Mouse (Mus musculus) monocyte, adult 2 months (primary cell): ENCODE data around the gene Cyp2j9.
"Not testable (repeated sequence)": the region's sequence is repeated elsewhere in the genome, so short reads cannot be mapped to it uniquely, and the experiment has no call there.

ENCODE experiments used
- DNase-seq, 2 experiments: peaks; one replicate each; pipeline ENCODE4 v3.0.0; 2022; ENCODE audit warnings: low spot score in 2 of 2, low read depth in 1 of 2

Cyp2j9 gene

DNA sequence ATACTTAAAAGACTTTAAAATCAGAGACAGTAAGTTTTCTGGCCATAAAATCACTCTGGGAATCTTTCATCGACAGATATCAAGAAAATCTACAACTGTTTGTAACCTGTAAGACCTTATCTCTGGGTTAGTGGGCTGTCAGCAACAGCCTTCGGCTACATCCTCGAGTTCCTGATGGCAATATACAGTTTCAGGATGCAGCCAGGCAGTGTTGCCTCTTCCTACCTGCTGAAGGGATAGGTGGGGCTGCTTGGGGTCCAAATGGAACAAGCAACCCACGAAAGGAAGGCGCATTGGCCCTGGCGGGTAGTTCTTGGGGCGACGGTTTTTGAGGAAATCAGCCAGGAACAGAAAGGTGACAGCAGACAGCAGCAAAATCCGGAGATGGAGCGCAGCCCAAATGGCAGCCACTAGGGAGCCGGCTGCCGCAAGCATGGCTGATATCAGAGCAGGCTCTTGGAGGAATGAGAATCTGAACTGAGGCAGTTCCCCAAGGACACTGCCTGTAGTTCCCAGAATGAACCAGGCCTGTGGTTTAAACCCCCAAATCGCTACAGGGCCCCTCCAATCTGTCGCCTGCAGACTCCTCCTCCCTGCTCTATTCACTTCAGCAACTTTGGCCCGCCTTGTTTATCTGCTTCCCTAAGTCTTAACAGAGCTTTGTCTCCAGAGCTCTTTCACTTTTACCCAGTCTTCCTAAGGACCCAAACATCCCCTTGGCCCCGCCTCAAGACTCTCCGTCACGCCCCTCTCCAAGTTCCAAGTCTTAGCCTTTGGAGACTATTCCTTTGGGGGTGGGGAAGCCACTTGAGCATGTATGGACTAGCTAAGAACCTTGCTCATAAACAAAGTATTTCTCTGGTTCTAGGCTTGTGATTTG lies at the start of gene Cyp2j9:
Gene Cyp2j9 (minus strand): TSS at position 668 of the 880 bp plus-strand sequence.
- DNase-seq = no peak

GRCm38 (mm10) chr4:96635455-96635854 lies 44.1 kb upstream of the Cyp2j9 start:
- DNase-seq = no peak

GRCm38 (mm10) chr4:96622474-96622873 lies 31.1 kb upstream of the Cyp2j9 start:
- no peak for DNase-seq

DNA sequence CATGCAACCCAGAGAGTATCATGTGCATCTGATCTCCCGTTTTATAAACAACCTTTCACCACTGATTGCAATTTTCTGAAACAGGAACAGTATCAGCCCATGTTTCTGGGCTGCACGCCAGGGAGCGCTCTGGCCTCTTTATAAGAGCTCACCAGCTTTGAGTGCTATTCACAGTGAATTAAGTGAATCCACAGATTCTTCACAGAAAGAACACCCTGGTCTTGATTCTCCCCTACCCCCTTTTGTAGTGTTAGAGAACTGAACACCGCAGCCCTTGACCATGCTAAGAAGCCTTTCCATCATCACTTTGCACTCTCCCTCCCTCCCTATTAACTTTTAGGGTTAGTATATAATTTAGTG lies 393 bp upstream of the Cyp2j9 start:
- DNase-seq = no peak

DNA sequence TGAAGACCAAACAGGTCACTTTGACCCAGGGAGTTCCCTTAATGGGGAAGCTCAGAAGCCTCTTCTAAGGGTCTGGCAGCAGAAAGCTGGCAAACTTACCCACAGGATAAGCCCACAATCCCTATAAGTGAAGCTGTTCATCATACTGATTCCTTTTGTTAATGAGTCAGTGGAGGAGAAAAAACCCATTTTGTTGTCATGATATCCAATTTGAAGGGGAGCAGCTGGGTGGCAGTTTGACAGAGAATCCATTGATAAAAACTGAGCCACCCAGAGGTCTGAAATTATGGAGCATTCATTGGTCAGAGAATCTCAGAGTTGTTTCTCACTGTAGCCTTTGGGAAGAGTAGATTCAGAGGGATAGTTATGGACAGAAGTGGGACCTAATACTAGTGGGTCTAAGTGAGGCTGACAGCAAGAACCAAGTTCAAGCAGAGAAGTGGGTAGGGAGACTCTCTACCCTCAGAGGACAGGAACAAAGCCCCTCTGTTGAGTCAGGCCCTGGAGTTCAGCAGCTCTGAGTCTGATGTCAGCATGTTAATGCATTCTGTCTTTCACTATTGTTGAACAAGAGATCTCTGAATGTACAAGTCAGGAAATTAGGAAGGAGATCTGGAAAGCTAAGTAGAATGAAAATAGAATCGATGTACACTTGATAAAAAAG lies 9.8 kb downstream of the Cyp2j9 start:
- DNase-seq = no peak

DNA sequence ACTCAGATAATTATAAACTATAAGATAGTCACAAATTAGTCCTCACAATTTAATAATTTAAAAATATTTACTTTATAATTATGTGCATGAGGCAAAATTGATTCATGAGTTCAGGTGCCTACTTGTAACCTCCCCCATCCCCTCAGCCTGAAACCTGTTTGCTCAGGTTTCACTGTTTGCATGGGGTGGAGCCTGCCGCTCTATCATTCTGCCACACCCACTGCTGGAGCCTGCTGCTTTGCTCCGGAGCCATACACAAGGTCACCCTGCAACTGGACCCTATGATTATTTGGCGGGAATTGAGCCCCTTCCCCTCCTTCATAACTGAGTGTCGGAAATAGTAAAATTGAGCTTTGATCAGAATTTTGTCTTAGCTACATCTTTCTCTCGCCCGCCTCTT lies 11.0 kb downstream of the Cyp2j9 start:
- DNase-seq = not testable (repeated sequence)

- DNase-seq = no peak
Observed at GRCm38 (mm10) chr4:96569442-96569841, 21.9 kb downstream of the Cyp2j9 start.

GRCm38 (mm10) chr4:96567988-96568387 lies 23.4 kb downstream of the Cyp2j9 start:
- no peak for DNase-seq

GRCm38 (mm10) chr4:96565808-96566207 lies 25.6 kb downstream of the Cyp2j9 start:
- DNase-seq = no peak

DNA sequence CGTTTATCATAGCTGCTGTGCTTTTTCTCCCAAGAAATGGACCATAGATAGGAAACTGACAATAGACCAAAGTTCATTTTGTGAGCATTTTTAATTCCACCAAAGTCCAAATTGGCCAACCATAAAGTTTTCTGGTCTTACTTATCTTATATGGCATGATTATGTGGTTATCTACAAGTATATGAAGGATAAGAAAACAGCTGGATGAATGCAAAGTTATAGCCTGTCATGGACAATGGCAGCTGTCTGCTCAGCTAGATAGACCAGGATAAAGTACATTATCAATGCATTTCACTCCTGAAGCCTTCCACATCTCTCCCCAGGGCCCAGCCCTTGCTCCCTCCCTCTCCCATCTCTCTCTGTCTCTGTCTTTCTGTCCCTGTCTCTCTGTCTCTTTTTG lies 30.9 kb downstream of the Cyp2j9 start:
- no peak for DNase-seq

- no peak for DNase-seq
Observed at GRCm38 (mm10) chr4:96559781-96560180, 31.6 kb downstream of the Cyp2j9 start.

DNA sequence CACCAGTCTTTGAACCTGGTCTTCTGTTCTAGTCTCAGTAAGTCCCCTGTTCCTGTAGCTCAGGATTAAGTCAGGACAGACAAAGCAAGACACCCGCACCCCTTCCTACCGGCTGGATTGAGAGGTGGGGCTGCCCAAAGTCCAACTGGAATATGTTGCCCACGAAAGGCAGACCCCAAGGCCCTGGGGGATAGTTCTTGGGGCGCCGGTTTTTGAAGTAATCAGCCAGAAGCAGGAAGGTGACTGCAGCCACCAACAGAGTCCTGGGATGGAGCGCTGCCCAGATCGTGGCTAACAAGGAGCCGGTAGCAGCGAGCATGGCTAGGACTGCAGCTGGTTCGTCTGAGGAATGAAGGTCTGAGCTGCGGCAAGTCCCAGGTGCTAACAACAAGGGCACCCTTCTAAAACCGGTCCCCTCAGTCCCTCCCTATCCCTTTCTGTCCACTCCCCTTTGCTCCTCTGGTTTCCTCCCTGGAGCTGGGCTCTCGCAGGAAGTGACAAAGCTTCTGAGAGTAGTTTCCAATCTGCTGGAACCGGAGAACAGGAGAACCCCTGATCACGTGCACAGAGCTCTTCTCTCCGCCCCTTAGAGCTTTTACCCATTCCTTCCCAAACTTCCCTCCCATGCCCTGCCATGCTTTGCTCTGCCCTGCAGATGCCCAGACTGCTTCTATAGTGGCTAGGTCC lies 38.1 kb downstream of the Cyp2j9 start, which contains the start of gene Cyp2j6:
Gene Cyp2j6 (minus strand): TSS at position 529 of the 687 bp plus-strand sequence.
- DNase-seq = no peak

GRCm38 (mm10) chr4:96551619-96552018 lies 39.8 kb downstream of the Cyp2j9 start:
- no peak for DNase-seq

DNA sequence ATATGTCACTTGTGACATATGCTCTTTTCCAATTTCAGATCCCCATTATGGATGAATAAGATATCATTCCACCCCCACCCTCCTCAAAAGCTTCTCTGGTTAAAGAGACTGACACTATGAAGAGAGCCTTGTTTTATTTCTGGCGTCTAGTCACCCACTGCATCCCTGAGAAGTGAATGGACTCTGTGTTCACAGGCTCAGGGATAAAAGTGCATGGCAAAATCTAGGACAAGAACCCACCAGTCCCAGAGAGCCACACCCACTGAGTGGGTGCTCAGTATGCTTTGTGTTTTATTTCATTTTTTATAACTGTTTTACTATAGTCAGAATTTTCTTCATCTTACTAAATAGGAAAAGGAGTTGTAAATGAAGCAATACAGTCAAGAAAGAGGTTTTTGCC lies 45.4 kb downstream of the Cyp2j9 start:
- no peak for DNase-seq

GRCm38 (mm10) chr4:96525772-96526171 lies 65.6 kb downstream of the Cyp2j9 start:
- DNase-seq = no peak

DNA sequence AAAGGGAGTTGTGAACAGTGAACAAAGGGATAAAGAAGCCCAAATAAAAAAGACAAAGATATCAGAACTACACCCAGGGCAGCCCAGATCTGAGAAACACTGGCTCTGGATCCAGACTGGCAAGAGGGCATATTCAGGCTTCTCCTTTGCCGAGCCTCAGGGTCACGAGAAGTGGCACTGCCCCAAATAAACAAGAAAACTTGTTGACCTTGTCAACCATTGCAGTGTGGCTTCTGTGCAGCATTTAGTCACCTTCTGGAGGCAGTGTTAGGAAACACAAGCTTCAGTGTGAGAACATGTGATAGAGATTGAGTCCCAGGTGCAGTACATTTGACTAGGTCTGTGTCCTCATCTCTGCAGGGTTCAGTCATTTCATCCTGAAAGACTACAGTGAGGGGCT lies 69.1 kb downstream of the Cyp2j9 start:
- no peak for DNase-seq
